Mouse (Mus musculus) embryo, embryonic 10.5 days (tissue): ENCODE data around the gene Cep350.

Experiments used
- DNase-seq: peaks from one replicate; pipeline ENCODE4 v3.0.0-alpha.2; 2015; ENCODE audit warnings: low spot score

Cep350 gene

GRCm38 (mm10) chr1:155973068-155973718 is at the start of gene Cep350:
Gene Cep350, minus strand, starts transcription at chr1:155973255.
- DNase-seq = peak; percentile 98

DNA sequence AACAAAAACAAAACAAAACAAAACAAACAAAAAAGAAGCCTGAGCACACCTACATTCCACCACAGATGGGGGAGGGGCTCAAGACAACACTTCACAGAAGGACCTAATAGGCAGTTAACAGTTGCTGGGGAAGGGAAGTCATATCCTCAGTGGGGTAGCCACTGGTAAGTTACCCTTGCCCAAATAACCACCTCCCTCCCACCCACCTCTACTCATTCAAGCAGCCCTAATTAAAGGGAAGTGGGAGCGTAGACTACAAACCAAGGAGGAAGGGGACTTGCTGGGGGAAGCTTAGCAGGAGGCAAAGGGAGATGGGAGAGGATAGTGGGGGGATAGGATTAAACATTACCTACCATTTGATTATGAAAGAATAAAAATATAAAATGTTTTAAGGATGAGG is 47.3 kb upstream of the Cep350 start:
- no peak for DNase-seq

DNA sequence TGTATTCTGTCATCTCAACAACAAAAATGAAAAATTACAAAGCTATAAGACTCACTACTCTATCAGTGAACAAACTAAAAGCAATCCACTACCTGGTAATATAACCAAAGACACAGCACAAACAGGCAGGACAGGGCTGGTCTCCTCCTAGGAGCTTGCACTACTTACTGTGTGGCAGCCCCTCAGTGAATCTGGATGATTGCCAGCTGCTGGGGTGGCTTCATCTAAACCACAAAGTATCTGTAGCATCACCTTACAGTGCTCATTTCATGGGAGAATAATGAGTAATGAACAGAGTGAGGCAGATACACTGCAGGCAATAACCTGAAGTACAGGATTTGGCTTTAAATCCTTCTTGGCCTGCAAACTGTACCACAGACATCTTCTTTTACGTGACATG is 46.7 kb upstream of the Cep350 start:
- DNase-seq = no peak

DNA sequence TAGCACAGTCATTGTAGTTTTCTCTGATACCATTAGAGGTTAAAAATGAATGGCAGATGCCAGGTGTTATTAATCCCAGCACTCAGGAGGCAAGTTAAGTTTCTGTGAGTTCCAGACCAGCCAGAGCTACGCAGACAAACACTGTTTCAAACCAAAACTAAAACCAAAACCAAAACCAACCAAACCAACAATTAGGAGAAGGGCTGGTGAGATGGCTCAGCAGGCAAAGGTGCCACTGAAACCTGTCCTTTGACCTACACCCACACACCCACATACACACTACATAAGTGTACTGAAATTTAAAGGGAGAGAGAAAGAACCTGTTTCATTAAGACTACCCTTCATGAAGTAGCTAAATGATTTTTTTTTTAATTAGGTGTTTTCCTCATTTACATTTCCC is 35.9 kb upstream of the Cep350 start:
- no peak for DNase-seq

DNA sequence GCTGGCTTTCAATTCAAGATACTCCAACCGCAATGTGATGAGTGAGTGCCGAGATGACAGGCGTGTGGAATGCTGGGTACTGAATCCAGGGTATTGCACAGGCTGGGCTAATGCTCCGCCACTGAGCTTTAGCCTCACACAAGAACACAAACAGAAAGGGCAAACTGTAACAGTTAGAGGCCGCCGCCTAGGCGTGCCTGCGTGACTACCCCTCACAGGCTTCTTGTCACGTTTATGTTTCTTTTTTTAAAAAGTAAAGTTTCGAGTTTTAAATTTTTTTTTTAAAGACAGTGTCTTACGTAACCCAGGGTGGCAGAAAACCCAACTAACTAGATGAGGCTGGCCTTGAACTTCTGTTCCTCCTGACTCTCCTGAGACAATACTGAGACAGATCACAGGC is 32.9 kb upstream of the Cep350 start:
- DNase-seq = no peak

DNA sequence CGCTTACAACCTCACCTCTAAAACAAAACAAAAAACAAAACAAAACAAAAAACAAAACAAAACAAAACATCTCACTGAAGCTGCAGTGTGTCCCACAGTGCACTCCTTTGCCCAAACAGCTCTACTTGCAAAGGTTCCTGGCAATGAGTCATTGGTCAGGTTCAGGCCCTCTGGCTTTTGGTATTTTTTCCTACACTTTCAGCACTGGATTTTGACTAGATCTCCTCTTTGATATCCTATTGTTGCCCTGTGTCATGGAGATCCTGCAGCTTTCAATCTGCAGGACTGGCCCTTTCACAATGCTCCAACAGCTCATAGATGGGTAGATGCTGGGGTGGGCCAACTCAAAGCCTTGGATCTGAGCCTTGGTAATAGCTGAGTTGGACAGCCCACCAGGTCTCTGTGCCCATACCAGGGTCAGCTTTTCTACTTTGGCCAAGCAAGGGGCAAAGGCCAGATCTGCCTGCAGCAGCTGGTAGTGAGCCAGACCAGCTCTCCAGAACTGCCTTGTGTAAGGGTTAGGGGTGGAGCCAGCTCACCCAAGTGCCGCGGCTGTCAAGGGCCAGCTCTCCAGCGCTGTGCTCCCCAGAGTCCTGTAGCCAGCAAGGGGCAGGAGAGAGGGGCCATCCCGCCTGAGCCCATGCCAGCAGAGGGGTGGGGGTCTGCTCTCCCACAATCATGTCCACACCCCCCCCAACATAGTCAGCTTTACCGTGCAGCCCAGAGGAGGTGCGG is 30.3 kb upstream of the Cep350 start:
- no peak for DNase-seq

GRCm38 (mm10) chr1:156002366-156002765 is 29.3 kb upstream of the Cep350 start:
- no peak for DNase-seq

DNA sequence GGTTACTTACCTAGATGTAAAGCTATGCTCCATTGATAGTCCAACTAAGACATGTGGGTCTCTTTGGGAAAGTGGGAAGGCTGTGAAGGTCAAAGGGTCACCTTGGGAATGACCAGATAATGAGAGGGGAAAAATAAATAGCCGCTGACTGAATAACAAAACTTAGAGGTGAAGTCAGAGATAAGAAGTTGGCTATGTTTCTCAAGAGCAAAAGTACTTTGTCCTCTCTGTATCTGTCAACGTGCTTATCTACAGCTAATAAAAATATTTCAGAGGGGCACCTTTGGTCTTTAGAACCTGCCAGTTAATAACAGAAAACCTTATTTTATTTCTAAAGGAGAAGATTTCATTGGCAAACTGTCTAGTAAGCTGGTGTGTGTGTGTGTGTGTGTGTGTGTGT is 22.6 kb upstream of the Cep350 start:
- no peak for DNase-seq

DNA sequence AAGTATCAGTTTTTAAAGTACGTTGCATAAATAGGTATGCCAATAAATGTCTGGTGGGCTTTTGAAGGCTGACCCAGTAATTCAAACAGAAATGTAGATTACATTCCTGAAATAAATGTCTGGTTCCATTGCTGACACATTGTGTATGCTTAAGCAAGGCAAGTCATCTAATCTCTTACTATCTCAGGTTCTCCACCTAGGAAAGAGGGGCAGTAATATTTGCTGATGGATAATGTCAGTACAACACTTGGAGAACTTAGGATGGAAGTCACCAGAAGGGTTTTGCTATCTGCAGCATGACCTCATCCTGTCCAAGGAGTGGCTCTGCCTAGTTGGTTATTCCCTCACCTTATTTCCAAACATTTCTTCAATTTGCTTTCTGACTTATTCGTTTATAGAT is 21.5 kb upstream of the Cep350 start:
- DNase-seq = no peak

DNA sequence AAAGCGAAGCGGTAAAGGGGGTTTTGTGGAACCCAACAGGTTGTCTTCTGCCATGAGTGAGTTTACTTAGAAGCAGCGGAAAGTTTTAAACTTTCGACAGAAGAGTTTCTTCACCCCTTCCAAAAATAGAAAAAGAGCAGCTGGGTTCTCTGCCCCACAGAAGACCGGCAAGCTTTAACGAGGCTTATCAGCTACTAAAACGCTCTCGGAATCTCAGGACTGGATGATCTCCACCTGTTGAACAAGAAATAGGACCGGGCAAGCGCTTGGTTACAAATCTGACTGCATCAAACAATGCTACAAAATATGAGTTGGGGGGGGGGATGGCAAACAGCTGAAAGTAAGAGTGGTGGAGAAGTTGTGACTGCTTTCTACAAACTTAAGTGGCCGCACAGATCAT is 17.3 kb upstream of the Cep350 start:
- DNase-seq = no peak

DNA sequence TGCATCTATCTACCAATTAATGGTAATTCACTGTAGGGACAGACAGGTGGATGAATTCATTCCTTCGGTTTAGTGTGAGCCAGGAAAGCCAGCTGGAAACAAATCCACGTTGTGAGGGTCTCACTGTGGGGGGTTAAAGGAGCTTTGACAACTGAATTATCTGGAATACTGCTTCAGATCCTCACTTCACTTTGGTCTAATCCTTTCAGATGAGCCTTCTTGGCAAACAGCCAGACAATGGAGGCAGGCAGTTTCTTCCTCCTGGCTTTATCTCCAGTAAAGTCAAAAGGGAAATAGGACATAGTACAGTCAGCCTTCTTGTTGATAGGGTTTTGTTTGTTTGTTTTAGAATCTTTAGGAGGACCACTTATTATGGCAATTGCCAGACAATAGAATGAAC is 16.3 kb upstream of the Cep350 start:
- DNase-seq = no peak

DNA sequence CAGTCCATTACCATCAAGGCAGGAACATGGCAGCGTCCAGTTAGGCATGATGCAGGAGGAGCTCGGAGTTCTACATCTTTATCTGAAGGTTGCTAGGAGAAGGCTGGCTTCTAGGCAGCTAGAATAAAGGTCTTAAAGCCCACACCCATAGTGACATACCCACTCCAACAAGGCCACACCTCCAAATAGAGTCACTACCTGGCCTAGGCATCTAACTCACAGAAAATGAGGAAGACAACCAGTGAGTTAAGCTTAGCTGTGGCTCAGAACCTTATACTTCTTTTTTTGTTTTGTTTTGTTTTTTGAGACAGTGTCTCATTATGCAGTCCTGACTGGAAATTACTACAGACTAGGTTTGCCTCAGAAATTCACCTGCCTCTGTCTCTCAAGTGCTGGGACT is 14.6 kb upstream of the Cep350 start:
- DNase-seq = no peak

DNA sequence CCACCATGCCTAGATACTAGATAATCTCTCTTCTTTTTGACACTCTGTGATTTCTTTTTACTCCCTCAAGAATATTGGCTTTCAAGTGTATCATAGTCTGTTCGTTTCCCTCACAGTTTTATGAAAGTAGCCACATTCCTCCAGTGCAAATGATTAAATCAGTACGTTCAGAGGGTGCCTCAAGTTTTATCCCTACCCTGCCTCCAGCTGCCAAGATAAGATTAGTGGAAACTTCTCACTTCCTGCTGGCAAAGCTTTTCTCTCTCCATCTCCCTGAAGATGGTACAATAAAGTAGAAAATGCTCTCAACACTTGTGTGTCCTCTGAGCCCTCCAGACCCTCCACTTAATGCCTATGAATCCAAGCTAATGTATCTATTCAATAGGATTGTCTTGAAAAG is 1.9 kb upstream of the Cep350 start:
- no peak for DNase-seq

DNA sequence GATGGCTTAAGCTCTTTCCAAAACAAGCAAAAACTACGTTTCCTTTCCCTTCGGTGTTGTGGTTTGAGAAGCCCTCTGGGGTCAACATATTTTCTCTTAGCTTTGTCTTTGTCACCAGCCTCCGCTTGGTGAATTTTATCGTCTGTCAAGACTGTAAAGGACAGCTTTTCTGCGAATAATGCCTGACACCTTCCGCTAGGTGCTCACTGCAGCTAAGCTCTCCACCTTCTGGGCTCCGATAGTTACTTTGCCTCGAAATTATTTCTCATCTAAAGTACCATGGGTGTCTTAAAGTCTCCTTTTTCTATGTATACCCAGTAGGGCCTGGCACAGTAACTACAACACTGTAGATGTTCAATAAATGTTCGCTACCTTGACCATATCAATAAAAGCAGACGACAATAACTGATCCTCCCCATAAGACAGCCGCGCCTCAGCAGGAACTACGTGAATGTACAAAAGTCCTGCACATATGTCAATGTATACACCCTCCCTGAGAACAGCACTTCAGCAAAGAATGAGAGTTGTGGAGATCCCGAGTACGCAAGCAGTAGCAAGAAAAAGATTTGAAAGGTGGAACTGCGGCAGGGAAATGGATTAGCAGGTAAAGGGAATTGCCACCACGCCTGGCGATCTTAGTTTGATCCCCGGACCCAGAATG is 794 bp upstream of the Cep350 start:
- no peak for DNase-seq

DNA sequence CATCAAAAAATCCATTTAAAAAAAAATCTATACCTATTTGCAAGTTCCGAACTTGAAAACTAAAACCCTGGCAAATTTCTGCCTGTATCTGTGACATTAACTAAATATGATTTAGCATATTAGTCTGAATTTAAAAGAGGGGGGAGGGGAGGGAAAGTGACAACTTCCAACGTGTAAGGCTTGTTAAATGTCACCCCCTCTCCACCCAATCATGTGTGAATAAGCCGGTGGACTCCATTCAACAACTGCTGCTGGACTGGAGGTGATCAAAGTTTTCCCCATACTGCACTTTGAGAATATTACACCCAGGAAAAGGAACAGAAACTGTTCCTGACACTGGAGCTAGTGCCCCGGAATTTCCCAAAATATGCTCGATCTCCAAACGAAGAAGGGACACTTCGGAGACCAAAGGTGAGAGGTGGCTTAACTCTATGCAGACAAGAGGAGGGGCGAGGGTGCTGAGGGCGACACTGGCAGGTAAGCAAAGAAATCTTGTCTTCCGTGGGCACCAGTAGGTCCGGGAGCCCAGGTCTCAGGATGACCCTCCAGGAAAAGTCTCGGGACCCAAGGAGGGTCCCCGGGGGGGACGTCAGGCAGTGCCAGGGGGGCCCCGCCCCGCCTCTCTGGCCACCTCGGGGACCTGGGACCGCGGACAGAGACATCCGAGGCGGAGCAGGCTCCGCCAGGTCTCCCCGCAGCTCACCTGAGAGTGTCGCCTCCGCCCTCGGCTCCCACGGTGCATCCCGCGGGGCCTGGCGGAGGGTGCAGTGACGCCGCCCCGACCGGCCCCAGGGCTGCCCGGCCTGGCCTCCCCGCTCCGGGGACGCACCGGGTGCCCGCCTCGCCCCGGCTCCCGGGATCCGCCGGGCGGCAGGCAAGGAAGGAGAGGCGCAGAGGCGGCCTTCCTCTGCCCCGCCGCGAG is 648 bp downstream of the Cep350 start:
- DNase-seq = peak; percentile 36

DNA sequence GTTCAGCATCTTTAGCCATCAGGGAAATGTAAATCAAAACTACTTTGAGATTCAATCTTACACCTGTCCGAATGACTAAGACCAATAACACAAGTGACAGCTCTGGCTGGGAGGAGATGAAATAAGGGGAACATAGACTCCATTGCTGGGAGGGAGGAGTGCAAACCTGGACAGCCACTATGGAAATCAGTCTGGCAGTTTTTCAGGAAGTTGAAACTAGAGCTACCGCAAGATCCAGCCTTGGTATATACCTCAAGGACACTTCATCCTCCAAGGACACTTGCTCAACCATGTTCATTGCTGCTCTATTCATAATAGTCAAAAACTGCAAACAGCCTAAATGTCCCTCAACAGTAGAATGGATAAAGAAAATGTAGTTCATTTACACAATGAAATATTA is 23.9 kb downstream of the Cep350 start:
- no peak for DNase-seq

DNA sequence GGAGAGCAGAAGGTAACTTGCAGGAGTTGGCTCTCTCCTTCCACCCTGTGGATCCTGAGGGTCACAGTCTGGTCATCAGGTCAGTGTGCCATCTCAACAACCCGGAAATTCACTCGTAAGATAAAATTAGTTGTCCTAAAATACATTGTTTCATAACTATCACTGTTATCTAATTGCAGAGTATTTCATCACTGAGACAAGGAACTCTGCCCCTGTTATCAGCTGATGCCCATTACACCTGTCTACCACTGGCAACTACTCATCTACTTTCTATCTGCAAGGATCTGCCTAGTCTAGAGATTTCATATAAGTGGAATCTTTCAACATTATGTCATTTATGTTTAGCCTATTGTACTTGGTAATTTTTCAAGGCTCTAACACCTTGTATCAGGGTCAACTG is 28.7 kb downstream of the Cep350 start:
- DNase-seq = no peak

- DNase-seq = no peak
These were observed 35.6 kb downstream of the Cep350 start for GRCm38 (mm10) chr1:155937416-155937815.

- DNase-seq = no peak
These were observed 38.4 kb downstream of the Cep350 start for GRCm38 (mm10) chr1:155934702-155935101.

DNA sequence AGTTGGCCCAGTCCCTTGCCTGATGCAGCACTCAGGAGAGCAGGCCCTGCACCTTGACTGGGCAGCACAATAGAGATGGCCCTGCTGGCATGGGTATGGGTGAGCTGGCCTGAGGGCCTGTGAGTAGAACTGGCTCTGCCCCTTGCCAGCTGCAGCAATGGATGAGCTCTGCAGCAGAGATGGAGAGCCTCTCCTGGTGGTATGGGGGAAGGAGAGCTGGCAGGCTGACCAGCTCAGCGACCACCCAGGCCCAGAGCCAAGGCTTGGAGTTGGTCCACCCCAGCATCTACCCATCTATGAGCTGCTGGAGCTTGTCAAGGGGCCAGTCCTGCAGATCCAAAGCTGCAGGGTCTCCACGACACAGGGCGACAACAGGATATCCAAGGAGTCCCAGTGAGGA is 69.5 kb downstream of the Cep350 start:
- no peak for DNase-seq

GRCm38 (mm10) chr1:155901348-155901747 is 71.7 kb downstream of the Cep350 start:
- DNase-seq = no peak

GRCm38 (mm10) chr1:155894382-155894781 is 78.7 kb downstream of the Cep350 start:
- DNase-seq = no peak
